Mouse (Mus musculus): ENCODE measurements around the gene Tom1l2. TPM values are rescaled to one million over a fixed set of nuclear protein-coding genes. Genes with fewer than 3 reads are reported as not detected.
A peak's percentile ranks its signal among the peaks of the same experiment; 100 is the strongest.

Gene Tom1l2
- polyA plus RNA-seq, 1 experiment from 2014 or later: 31.3 TPM

GRCm38 (mm10) chr11:60367256-60367655, 14.6 kb upstream of the Tom1l2 start:
- Histone ChIP-seq H3K36me3 (replicated peaks) (no peaks in the 10 kb centered on the region), H3K27ac (no peak overlapping the region), H3K4me1 (peaks cover 9% of the 10 kb centered on the region; the same call in 1 of the 2 replicates), H3K4me2 (no peak overlapping the region), H3K27me3 (0 out of 2 replicates have a peak, but pooled peaks cover 3% of the 10 kb centered on the region), H3K4me3 (replicated peaks) (no peak overlapping the region), H3K9me3 (no peaks in the 10 kb centered on the region), H3K9ac (no peak overlapping the region)
- WGBS: 86% methylated on average over 3 of the region's 3 CpGs
- ATAC-seq (ENCODE audit: low FRiP score): no peak

DNA sequence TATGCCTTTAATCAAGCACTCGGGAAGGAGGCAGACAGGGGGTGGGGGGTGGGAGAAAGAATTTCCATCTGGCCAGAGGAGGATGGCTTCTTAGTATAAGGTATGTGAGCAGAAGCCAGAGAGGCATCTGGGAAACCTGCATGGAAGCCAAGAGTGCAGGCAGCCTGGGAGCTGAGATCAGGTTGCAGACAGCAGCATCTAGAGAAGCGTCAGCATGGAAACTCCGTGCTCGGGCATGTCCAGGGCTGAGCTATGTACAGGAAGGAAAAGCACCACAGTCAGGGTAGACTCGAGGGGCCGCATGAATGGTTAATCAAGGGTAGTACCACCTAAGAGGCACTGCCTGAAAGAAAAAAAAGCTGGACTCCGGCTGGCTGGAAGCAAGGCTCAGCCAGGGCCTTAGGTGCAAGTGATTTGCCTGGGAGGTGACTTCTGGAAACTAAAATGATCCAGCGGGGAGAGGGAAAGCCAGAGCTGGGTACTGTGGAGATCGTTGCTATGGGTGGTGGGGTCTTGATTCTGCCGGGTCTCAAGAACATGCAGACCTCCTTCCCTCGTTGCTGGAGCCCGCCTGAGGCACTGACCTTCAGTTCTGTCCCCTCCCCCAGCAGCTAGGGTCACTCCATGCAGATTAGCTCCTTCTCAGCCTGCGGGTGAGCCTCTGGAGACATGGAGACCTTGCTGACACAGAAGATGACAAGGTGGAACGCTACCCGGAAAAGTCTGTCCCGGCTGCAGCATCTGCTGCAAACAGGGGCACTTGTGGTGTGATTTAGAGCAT, 13.7 kb upstream of the Tom1l2 start:
- no peaks in the 10 kb centered on the region for H3K36me3 ChIP-seq (replicated peaks)
- no peak overlapping the region for H3K9ac ChIP-seq
- no peak overlapping the region for H3K4me2 ChIP-seq
- no peak for ATAC-seq (ENCODE audit: low FRiP score)
- 48% methylated on average over 16 of the region's 16 CpGs for WGBS
- 0 out of 2 replicates have a peak overlapping the region, but pooled peaks have one; percentile 13 for H3K27ac ChIP-seq
- H3K9me3 ChIP-seq: no peaks in the 10 kb centered on the region
- H3K27me3 ChIP-seq: 0 out of 2 replicates have a peak, but pooled peaks cover 3% of the 10 kb centered on the region
- peaks cover 9% of the 10 kb centered on the region; the same call in 1 of the 2 replicates for H3K4me1 ChIP-seq
- H3K4me3 ChIP-seq (replicated peaks): no peak overlapping the region

DNA sequence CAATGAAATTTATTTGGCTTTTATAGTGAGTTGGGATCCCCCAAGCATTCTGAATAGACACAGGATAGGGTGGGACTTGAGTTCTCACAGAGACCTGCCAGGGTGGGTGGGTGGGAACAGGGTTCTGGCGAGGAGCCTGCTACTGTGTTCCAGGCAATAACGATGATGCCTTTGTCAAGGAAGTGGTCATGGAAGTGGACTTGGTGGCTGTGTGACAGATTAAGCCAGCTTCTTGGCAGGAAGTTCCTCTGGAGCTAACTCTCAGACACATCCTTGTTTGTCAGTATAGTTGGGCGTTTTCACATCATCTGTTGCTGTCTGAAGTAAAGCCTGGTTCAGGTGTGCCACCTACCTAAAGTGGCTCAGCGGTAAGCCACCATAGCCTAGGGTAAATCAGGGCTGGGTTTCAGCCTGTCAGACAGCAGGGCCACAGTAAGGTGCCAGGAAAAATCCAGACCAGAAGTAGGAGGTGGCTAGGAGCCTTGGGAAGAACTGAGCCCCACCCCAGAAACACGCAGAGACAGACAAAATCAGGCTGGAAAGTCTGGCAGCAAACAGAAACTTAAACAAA, 8.0 kb upstream of the Tom1l2 start:
- no peaks in the 10 kb centered on the region for H3K27me3 ChIP-seq
- no peak overlapping the region for H3K4me2 ChIP-seq
- H3K4me3 ChIP-seq (replicated peaks): no peak overlapping the region
- 81% methylated on average over 5 of the region's 5 CpGs for WGBS
- no peak for ATAC-seq (ENCODE audit: low FRiP score)
- H3K9ac ChIP-seq: no peak overlapping the region
- no peak overlapping the region for H3K27ac ChIP-seq
- H3K9me3 ChIP-seq: no peaks in the 10 kb centered on the region
- no peaks in the 10 kb centered on the region for H3K36me3 ChIP-seq (replicated peaks)
- no peaks in the 10 kb centered on the region for H3K4me1 ChIP-seq

GRCm38 (mm10) chr11:60359936-60360335, 7.2 kb upstream of the Tom1l2 start:
- Histone ChIP-seq H3K9me3 (no peaks in the 10 kb centered on the region), H3K4me1 (no peaks in the 10 kb centered on the region), H3K9ac (no peak overlapping the region), H3K27ac (no peak overlapping the region), H3K36me3 (replicated peaks) (no peaks in the 10 kb centered on the region), H3K4me2 (no peak overlapping the region), H3K4me3 (replicated peaks) (no peak overlapping the region), H3K27me3 (no peaks in the 10 kb centered on the region)
- WGBS: 81% methylated on average over 1 of the region's 1 CpGs
- no peak for ATAC-seq (ENCODE audit: low FRiP score)

DNA sequence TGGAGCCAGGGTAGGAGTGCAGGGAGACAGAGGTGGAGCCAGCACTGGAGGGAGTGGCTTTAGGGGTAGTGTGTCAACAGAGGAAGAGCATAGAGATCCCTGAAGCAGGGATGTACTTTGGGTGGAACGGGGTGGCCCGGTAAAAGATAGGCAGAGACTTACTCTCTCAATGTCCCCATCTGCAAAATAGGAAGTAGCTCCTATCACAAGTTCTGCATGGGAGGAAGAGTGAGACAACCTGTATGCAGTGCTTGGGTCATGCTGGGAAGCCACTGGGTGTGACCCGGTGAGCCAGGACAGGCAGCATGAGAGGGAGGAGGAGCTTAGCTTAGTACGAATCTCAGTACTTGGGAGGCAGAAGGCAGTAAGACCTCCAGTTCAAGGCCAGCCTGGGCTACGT, 6.4 kb upstream of the Tom1l2 start:
- H3K9me3 ChIP-seq: no peaks in the 10 kb centered on the region
- no peaks in the 10 kb centered on the region for H3K36me3 ChIP-seq (replicated peaks)
- no peak for ATAC-seq (ENCODE audit: low FRiP score)
- WGBS: 74% methylated on average over 5 of the region's 5 CpGs
- H3K4me1 ChIP-seq: no peaks in the 10 kb centered on the region
- no peak overlapping the region for H3K9ac ChIP-seq
- H3K4me2 ChIP-seq: no peak overlapping the region
- H3K27ac ChIP-seq: no peak overlapping the region
- H3K27me3 ChIP-seq: no peaks in the 10 kb centered on the region
- H3K4me3 ChIP-seq (replicated peaks): no peak overlapping the region

DNA sequence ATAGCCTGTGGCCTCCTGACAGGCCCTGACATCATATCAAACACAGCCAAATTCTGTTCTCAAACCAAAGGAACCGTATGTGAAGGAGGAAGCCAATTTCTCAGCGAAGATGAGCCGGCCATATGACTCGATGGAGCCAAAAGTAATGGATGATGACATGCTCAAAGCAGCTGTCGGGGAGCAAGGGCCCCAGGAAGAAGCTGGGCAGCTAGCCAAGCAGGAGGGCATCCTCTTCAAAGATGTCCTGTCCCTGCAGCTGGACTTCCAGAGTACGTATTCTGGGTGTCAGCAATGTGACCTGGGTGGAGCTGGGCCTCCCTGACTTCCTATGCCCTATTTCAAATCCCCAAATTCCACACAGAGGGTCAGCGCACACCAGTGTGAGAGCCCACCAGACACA, 5.8 kb upstream of the Tom1l2 start:
- 81% methylated on average over 7 of the region's 7 CpGs for WGBS

GRCm38 (mm10) chr11:60357116-60357515, 4.4 kb upstream of the Tom1l2 start:
- Histone ChIP-seq H3K4me3 (replicated peaks) (no peak overlapping the region), H3K9me3 (no peaks in the 10 kb centered on the region), H3K27ac (no peak overlapping the region), H3K36me3 (replicated peaks) (no peaks in the 10 kb centered on the region), H3K4me2 (no peak overlapping the region), H3K27me3 (no peaks in the 10 kb centered on the region), H3K4me1 (peaks cover 11% of the 10 kb centered on the region), H3K9ac (no peak overlapping the region)
- WGBS: 33% methylated on average over 1 of the region's 1 CpGs
- no peak for ATAC-seq (ENCODE audit: low FRiP score)

More for the DNA sequence above, 5.8 kb upstream of the Tom1l2 start:
- H3K9me3 ChIP-seq: no peaks in the 10 kb centered on the region
- no peak overlapping the region for H3K27ac ChIP-seq
- ATAC-seq (ENCODE audit: low FRiP score): no peak
- no peaks in the 10 kb centered on the region for H3K36me3 ChIP-seq (replicated peaks)
- no peak overlapping the region for H3K4me3 ChIP-seq (replicated peaks)
- peaks cover 5% of the 10 kb centered on the region; the same call in 1 of the 2 replicates for H3K4me1 ChIP-seq
- H3K27me3 ChIP-seq: no peaks in the 10 kb centered on the region
- H3K4me2 ChIP-seq: no peak overlapping the region
- H3K9ac ChIP-seq: no peak overlapping the region

GRCm38 (mm10) chr11:60355952-60356351, 3.2 kb upstream of the Tom1l2 start:
- H3K9ac ChIP-seq: no peak overlapping the region
- H3K4me3 ChIP-seq (replicated peaks): no peak overlapping the region
- H3K9me3 ChIP-seq: no peaks in the 10 kb centered on the region
- H3K27me3 ChIP-seq: no peaks in the 10 kb centered on the region
- H3K36me3 ChIP-seq (replicated peaks): no peaks in the 10 kb centered on the region
- WGBS: 88% methylated on average over 2 of the region's 2 CpGs
- H3K27ac ChIP-seq: no peak overlapping the region
- ATAC-seq (ENCODE audit: low FRiP score): no peak
- H3K4me1 ChIP-seq: peaks cover 20% of the 10 kb centered on the region
- H3K4me2 ChIP-seq: no peak overlapping the region

GRCm38 (mm10) chr11:60351925-60352371, 757 bp downstream of the Tom1l2 start:
- Histone ChIP-seq H3K4me1 (peaks cover 20% of the 10 kb centered on the region), H3K9ac (peak overlapping the region; percentile 69), H3K4me2 (peak overlapping the region; percentile 93), H3K9me3 (no peaks in the 10 kb centered on the region), H3K4me3 (replicated peaks) (peak overlapping the region; percentile 78), H3K27ac (no peak overlapping the region), H3K27me3 (no peaks in the 10 kb centered on the region), H3K36me3 (replicated peaks) (no peaks in the 10 kb centered on the region)
- 28% methylated on average over 11 of the region's 11 CpGs for WGBS
- no peak for ATAC-seq (ENCODE audit: low FRiP score)

GRCm38 (mm10) chr11:60351388-60351787, 1.3 kb downstream of the Tom1l2 start:
- peak overlapping the region; percentile 69; the same call in 1 of the 2 replicates for H3K9ac ChIP-seq
- H3K4me1 ChIP-seq: peaks cover 20% of the 10 kb centered on the region
- ATAC-seq (ENCODE audit: low FRiP score): no peak
- peak overlapping the region; percentile 78; the same call in 1 of the 2 replicates for H3K4me3 ChIP-seq (replicated peaks)
- no peak overlapping the region for H3K27ac ChIP-seq
- peak overlapping the region; percentile 93 for H3K4me2 ChIP-seq
- no peaks in the 10 kb centered on the region for H3K9me3 ChIP-seq
- H3K27me3 ChIP-seq: no peaks in the 10 kb centered on the region
- no peaks in the 10 kb centered on the region for H3K36me3 ChIP-seq (replicated peaks)
- WGBS: 59% methylated on average over 2 of the region's 2 CpGs

DNA sequence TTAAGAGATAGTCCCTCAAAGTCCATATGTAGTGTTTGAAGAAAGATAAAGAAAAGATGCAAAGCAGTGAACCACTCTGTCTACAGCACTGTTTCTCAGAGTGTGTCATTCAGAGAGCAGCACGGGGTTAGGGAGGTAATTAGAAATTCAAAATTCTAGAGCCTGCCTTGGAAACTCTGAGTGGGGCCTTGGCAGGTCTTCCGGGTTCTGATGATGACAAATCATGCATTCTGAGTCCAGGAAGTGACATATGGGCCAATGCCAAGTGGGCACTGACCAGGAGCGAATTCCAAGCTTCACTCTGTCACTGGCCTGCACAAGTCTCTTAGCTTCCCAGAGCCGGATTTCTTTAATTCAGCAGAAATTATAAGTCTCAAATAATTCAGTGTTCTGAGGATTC, 6.2 kb downstream of the Tom1l2 start:
- no peaks in the 10 kb centered on the region for H3K9me3 ChIP-seq
- H3K9ac ChIP-seq: no peak overlapping the region
- no peak overlapping the region for H3K4me2 ChIP-seq
- H3K36me3 ChIP-seq (replicated peaks): no peaks in the 10 kb centered on the region
- WGBS: 78% methylated on average over 4 of the region's 4 CpGs
- H3K27me3 ChIP-seq: no peaks in the 10 kb centered on the region
- ATAC-seq (ENCODE audit: low FRiP score): no peak
- peaks cover 4% of the 10 kb centered on the region for H3K4me1 ChIP-seq
- no peak overlapping the region for H3K27ac ChIP-seq
- no peak overlapping the region for H3K4me3 ChIP-seq (replicated peaks)

GRCm38 (mm10) chr11:60345868-60346267, 6.8 kb downstream of the Tom1l2 start:
- Histone ChIP-seq H3K4me1 (no peaks in the 10 kb centered on the region), H3K4me2 (no peak overlapping the region), H3K27ac (no peak overlapping the region), H3K9me3 (no peaks in the 10 kb centered on the region), H3K27me3 (no peaks in the 10 kb centered on the region), H3K4me3 (replicated peaks) (no peak overlapping the region), H3K9ac (no peak overlapping the region), H3K36me3 (replicated peaks) (no peaks in the 10 kb centered on the region)
- ATAC-seq (ENCODE audit: low FRiP score): no peak
- 92% methylated on average over 4 of the region's 4 CpGs for WGBS

All from forebrain, embryonic 12.5 days (tissue).